Comparison of ENCODE assay signal across 8 mouse cellular contexts in genomic region chr16:44139536-44140185, GRCm38 (mm10). TPM values are rescaled to one million over a fixed set of nuclear protein-coding genes. Genes with fewer than 3 reads are reported as not detected.
DNase-seq lines count a peak whose midpoint lies in the region; ATAC-seq lines count a peak whose summit lies in the region.

Gene Atp6v1a (minus strand): TSS chr16:44139705.
Gene Naa50 (plus strand): TSS chr16:44139830.

- peak within 1 kb of the TSS; percentile 94 for H3K4me3 ChIP-seq in hindbrain, embryonic 12.5 days

- H3K27me3 ChIP-seq in hindbrain, embryonic 12.5 days: no peaks in the 10 kb centered on the region

- peak within 1 kb of the TSS; percentile 98 for H3K27ac ChIP-seq in hindbrain, embryonic 12.5 days

- H3K36me3 ChIP-seq in hindbrain, embryonic 12.5 days: no peaks in the 10 kb centered on the region

- under 1% methylated on average over 70 of the region's 71 CpGs for WGBS in hindbrain, embryonic 12.5 days

- peak; percentile 89 for ATAC-seq in hindbrain, embryonic 12.5 days (ENCODE audit: low FRiP score)

- H3K4me1 ChIP-seq in hindbrain, embryonic 12.5 days: peaks cover 15% of the 10 kb centered on the region

- H3K9me3 ChIP-seq in hindbrain, embryonic 12.5 days (replicated peaks): no peaks in the 10 kb centered on the region

- H3K9ac ChIP-seq in hindbrain, embryonic 12.5 days: peak within 1 kb of the TSS; percentile 90

- peak; percentile 94 for DNase-seq in NIH3T3 (ENCODE audit: low read depth)
- peak; percentile 92 for DNase-seq in cerebellum, adult 9-11 months
- DNase-seq in frontal cortex, adult 2 months (ENCODE audit: extremely low spot score in 1 of 2, low spot score in 1 of 2): peak; percentile 82 to 89
- peak; percentile 85 for DNase-seq in left cerebral cortex, adult 11 months (ENCODE audit: low spot score)
- DNase-seq in lung, postnatal 4 days: peak; percentile 95 to 96
- DNase-seq in retina, postnatal 7 days (ENCODE audit: low read depth, low spot score): peak; percentile 91
- peak; percentile 89 for DNase-seq in urinary bladder, adult 2 months (ENCODE audit: low spot score)

- H3K4me2 ChIP-seq in hindbrain, embryonic 12.5 days (replicated peaks): peak within 1 kb of the TSS; percentile 95

RNA-seq across cellular contexts. Expression of gene Atp6v1a, which starts in this region (rescaled TPM):
- polyA plus RNA-seq in frontal cortex, adult 2 months (2012; rRNA removed): 201 and 231 TPM in 2 replicates
- polyA plus RNA-seq in hindbrain, embryonic 12.5 days (2016; fragmentation: Nextera tagmentation; extraction: Ambion mirVana): 59.6 and 65.5 TPM in 2 replicates
- 38.7 and 40.5 TPM in 2 replicates for polyA plus RNA-seq in urinary bladder, adult 2 months (2012; rRNA removed)

RNA-seq across cellular contexts. Expression of gene Naa50, which starts in this region (rescaled TPM):
- polyA plus RNA-seq in frontal cortex, adult 2 months (2012; rRNA removed): 26.5 and 27.5 TPM in 2 replicates
- 92.5 and 100 TPM in 2 replicates for polyA plus RNA-seq in hindbrain, embryonic 12.5 days (2016; fragmentation: Nextera tagmentation; extraction: Ambion mirVana)
- polyA plus RNA-seq in urinary bladder, adult 2 months (2012; rRNA removed): 20.7 and 31.9 TPM in 2 replicates

Comparison
In these comparisons a context has a peak if more than half of its experiments do, and no peak if none do; other contexts are left out.
1. Peak in every context shown above with its lines: DNase-seq, ATAC-seq, H3K4me3 ChIP-seq and H3K27ac ChIP-seq.